Mouse (Mus musculus) liver, embryonic 16.5 days (tissue): ENCODE results near the gene Tent2. TPM values are rescaled to one million over a fixed set of nuclear protein-coding genes. Genes with fewer than 3 reads are reported as not detected.
A peak's percentile ranks its signal among the peaks of the same experiment; 100 is the strongest.

Experiments
- ATAC-seq: fragments of 200-750 bp; cut with Nextera tagmentation; 2 replicates; pipeline ENCODE4 v1.8.0; 2017; ENCODE audit warnings: low read depth, mild to moderate bottlenecking, moderate number of reproducible peaks, moderate library complexity
- H3K27ac ChIP-seq: fragments of 300-500 bp; sonication (generic); 2 replicates; pipeline ENCODE4 v1.5.1; 2014; ENCODE audit warnings: mild to moderate bottlenecking, low read length
- H3K27me3 ChIP-seq: fragments of 300-500 bp; sonication (generic); 2 replicates; pipeline ENCODE4 v1.6.1; 2014; ENCODE audit warnings: low read depth, low read length, mixed read lengths; ENCODE audit not compliant: control insufficient read depth, insufficient read depth
- H3K36me3 ChIP-seq: fragments of 300-500 bp; sonication (generic); 2 replicates; pipeline ENCODE4 v1.6.1; 2014; ENCODE audit warnings: mild to moderate bottlenecking; ENCODE audit not compliant: control insufficient read depth, insufficient read depth
- H3K4me1 ChIP-seq: fragments of 300-500 bp; sonication (generic); 2 replicates; pipeline ENCODE4 v1.6.1; 2014; ENCODE audit warnings: low read depth, low read length, mixed read lengths; ENCODE audit not compliant: control insufficient read depth
- H3K4me2 ChIP-seq: fragments of 300-500 bp; sonication (generic); 2 replicates; pipeline ENCODE4 v1.6.1; 2014; ENCODE audit warnings: low read depth, low read length, mixed read lengths
- H3K4me3 ChIP-seq: fragments of 300-500 bp; sonication (generic); 2 replicates; pipeline ENCODE4 v1.5.1; 2014; ENCODE audit warnings: low read depth, mild to moderate bottlenecking, low read length
- H3K9ac ChIP-seq: fragments of 300-500 bp; sonication (generic); 2 replicates; pipeline ENCODE4 v1.6.1; 2014; ENCODE audit warnings: low read depth, low read length
- H3K9me3 ChIP-seq: fragments of 300-500 bp; sonication (generic); replicated peaks from 2 replicates; pipeline ENCODE4 v1.6.1; 2016; ENCODE audit warnings: low read length; ENCODE audit not compliant: control insufficient read depth
- WGBS: fragments of 180-500 bp; shearing (Covaris S2); extraction: QIAGEN DNeasy Blood & Tissue Kit; methylation state at CpG from one replicate; pipeline ENCODE4 v1.1.7; 2014; ENCODE audit not compliant: insufficient replicate concordance; 5-methylcytosine and 5-hydroxymethylcytosine counted together
- polyA plus RNA-seq: library from polyadenylated mRNA; unstranded; fragments of >200 nt; fragmentation: Nextera tagmentation; extraction: Ambion mirVana; gene quantifications from 2 replicates; pipeline ENCODE4 v1.2.1, GENCODE M21; 2015

The Tent2 gene
- polyA plus RNA-seq, 1 experiment from 2014 or later = 30.8 TPM

- Histone ChIP-seq H3K4me2 (no peak overlapping the region), H3K9ac (no peak overlapping the region), H3K4me1 (no peaks in the 10 kb centered on the region), H3K9me3 (no peaks in the 10 kb centered on the region), H3K36me3 (peaks cover 23% of the 10 kb centered on the region), H3K27ac (no peak overlapping the region), H3K4me3 (no peak overlapping the region), H3K27me3 (no peaks in the 10 kb centered on the region)
- no peak for ATAC-seq
Observed at GRCm38 (mm10) chr13:93162456-93162855, 29.7 kb downstream of the Tent2 start.

GRCm38 (mm10) chr13:93158261-93158660, 33.9 kb downstream of the Tent2 start:
- Histone ChIP-seq H3K27ac (no peak overlapping the region), H3K36me3 (peaks cover 13% of the 10 kb centered on the region), H3K4me2 (no peak overlapping the region), H3K27me3 (no peaks in the 10 kb centered on the region), H3K4me1 (no peaks in the 10 kb centered on the region), H3K9me3 (no peaks in the 10 kb centered on the region), H3K9ac (no peak overlapping the region), H3K4me3 (no peak overlapping the region)
- WGBS = 54% methylated on average over 6 of the region's 6 CpGs
- 0 out of 2 replicates have a peak, but pooled peaks have one; percentile 13 for ATAC-seq

- Histone ChIP-seq H3K9ac (no peak overlapping the region), H3K27me3 (no peaks in the 10 kb centered on the region), H3K4me1 (no peaks in the 10 kb centered on the region), H3K4me2 (no peak overlapping the region), H3K9me3 (no peaks in the 10 kb centered on the region), H3K27ac (no peak overlapping the region), H3K36me3 (peaks cover 6% of the 10 kb centered on the region; the same call in 1 of the 2 replicates), H3K4me3 (no peak overlapping the region)
- WGBS = 70% methylated on average over 1 of the region's 1 CpGs
- no peak for ATAC-seq
Observed at GRCm38 (mm10) chr13:93153280-93153679, 38.9 kb downstream of the Tent2 start.

DNA sequence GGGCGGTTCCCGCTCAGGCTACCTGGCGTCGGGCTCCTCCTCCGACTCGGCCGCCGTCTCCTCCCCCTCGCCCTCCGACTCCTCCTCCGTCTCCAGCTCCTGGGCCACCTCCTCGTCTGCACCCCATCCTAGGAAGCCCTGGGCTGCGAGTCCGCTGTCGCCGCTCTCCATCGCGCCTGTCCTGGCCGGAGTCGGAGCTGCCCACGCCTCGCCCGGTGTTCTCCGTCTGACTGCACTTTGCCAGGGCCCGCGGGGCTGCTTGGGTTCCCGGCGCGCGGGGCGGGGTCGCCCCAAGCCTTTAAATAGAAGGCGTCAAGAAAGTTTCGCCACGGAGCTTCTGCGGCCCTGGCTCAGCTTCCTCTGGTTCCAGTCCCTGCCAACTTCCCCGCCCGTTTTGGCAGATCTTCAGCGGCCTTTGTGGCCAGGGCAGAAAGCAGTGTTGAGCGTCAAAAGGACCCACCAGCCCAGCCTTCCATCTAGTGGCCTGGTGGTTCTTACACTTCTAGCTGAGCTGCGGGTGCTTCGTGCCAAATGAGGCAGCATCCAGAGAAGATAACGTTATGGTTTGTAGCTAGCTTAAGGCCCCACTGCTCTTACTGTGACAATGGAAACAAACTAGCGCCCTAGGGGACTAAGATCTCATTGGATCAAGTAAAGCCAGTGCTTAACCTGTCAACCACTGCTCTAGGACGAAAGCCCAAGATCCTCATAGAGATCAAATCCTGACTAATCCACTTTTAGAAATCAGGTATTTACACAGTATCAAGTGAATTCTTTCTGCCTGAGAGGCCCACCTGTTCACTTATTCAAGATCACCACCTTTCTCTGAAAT, 47.6 kb downstream of the Tent2 start, which contains the start of gene Cmya5:
Cmya5 (minus strand) TSS at position 389 of the 832 bp plus-strand sequence.
- no peak within 1 kb of the TSS for H3K27ac ChIP-seq
- 8% methylated on average over 45 of the region's 45 CpGs for WGBS
- H3K4me2 ChIP-seq = peak within 1 kb of the TSS; percentile 67
- H3K9me3 ChIP-seq = no peaks in the 10 kb centered on the region
- peaks cover 6% of the 10 kb centered on the region for H3K4me1 ChIP-seq
- peak within 1 kb of the TSS; percentile 50 for H3K4me3 ChIP-seq
- ATAC-seq = peak; percentile 63
- peaks cover 4% of the 10 kb centered on the region; the same call in 1 of the 2 replicates for H3K36me3 ChIP-seq
- no peaks in the 10 kb centered on the region for H3K27me3 ChIP-seq
- peak within 1 kb of the TSS; percentile 25 for H3K9ac ChIP-seq

- Histone ChIP-seq H3K27me3 (no peaks in the 10 kb centered on the region), H3K4me3 (peak overlapping the region; percentile 50), H3K9me3 (no peaks in the 10 kb centered on the region), H3K4me2 (peak overlapping the region; percentile 67), H3K36me3 (no peaks in the 10 kb centered on the region), H3K27ac (no peak overlapping the region), H3K9ac (peak overlapping the region; percentile 25; the same call in 1 of the 2 replicates), H3K4me1 (peaks cover 6% of the 10 kb centered on the region)
- ATAC-seq = no peak
- 47% methylated on average over 11 of the region's 11 CpGs for WGBS
Observed at GRCm38 (mm10) chr13:93143819-93144283, 48.3 kb downstream of the Tent2 start.

DNA sequence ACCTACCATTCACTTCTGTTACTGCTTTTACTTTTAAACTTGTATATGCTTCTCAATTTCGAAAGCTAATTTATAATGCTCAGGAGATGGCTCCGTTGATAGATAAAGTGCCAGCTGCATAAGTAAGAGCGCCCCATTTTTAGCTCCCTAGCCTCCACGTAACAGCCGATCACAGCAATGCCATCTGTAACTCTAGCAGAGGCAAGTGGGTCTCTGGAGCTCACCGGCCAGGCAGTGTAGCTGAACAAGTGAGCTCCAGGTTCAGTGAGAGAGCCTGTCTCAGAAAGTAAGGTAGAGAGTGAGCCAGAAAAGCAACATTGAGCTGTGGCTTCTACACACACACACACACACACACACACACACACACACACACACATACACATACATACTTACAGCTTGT, 51.0 kb downstream of the Tent2 start:
- Histone ChIP-seq H3K9me3 (no peaks in the 10 kb centered on the region), H3K27me3 (no peaks in the 10 kb centered on the region), H3K4me2 (no peak overlapping the region), H3K4me1 (peaks cover 6% of the 10 kb centered on the region), H3K27ac (no peak overlapping the region), H3K4me3 (no peak overlapping the region), H3K36me3 (no peaks in the 10 kb centered on the region), H3K9ac (no peak overlapping the region)
- 86% methylated on average over 6 of the region's 6 CpGs for WGBS
- no peak for ATAC-seq

DNA sequence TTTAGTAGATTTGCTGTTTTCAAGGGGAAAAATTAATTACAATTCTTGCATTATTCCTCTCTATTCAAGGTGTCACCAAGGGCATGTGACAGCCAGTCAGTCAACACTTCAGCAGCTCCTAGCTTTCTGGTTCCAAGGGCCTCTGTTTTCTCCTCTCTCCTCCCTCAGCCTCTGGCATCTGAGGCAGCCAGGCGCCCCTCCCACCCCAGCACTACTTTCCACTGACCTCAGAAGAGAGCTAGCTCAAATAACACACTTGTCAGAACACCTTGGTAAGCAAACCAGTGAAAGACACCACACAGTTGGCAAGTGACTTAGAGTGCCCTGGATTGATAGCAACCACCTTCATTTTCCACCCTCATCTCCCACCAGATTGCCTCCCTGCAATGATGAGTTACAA, 54.1 kb downstream of the Tent2 start:
- no peak overlapping the region for H3K4me3 ChIP-seq
- no peak overlapping the region for H3K9ac ChIP-seq
- no peaks in the 10 kb centered on the region for H3K27me3 ChIP-seq
- no peaks in the 10 kb centered on the region for H3K9me3 ChIP-seq
- no peaks in the 10 kb centered on the region for H3K36me3 ChIP-seq
- H3K4me1 ChIP-seq = no peaks in the 10 kb centered on the region
- 50% methylated on average over 1 of the region's 1 CpGs for WGBS
- no peak for ATAC-seq
- H3K27ac ChIP-seq = no peak overlapping the region
- H3K4me2 ChIP-seq = no peak overlapping the region

DNA sequence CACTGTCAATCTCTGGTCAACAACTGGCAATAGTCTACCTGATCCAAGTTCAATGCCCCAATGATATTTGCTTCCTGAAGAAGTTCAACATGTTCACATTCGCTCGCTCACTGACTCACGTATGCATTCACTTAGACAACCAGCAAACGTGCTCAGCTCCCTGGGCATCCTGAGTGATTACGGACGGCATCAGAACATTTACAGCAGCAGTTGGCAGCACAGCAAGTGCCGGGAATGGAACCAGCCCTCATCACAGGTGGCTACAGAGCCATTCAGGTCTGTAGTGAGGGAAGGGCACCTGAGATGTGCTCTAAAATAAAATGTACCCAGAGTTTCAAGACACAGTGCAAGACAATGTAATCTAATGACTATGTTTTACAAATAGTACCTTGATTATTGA, 55.1 kb downstream of the Tent2 start:
- Histone ChIP-seq H3K27me3 (no peaks in the 10 kb centered on the region), H3K4me3 (no peak overlapping the region), H3K36me3 (no peaks in the 10 kb centered on the region), H3K4me2 (no peak overlapping the region), H3K4me1 (no peaks in the 10 kb centered on the region), H3K9me3 (no peaks in the 10 kb centered on the region), H3K27ac (no peak overlapping the region), H3K9ac (no peak overlapping the region)
- no peak for ATAC-seq
- WGBS = 75% methylated on average over 7 of the region's 7 CpGs

DNA sequence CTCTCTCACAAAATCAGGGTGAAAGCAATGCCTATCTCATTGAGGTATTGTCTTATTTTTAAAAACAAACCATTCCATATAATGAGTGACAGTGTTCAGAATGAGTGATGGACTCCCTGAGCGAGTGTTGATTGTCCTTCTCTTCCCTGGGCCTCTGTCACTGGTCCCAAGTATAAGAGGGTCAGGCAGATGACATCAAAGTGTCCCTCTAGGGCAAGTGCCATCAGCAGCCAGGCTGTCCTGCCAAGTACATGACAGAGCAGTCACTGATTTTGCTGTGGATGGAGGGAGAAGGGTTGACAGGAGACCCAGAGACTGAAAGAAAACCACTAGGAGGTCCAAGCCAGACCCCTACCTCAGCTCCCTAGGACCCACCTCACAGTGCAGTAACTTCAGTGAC, 55.9 kb downstream of the Tent2 start:
- H3K27me3 ChIP-seq = no peaks in the 10 kb centered on the region
- H3K27ac ChIP-seq = no peak overlapping the region
- no peaks in the 10 kb centered on the region for H3K36me3 ChIP-seq
- H3K4me3 ChIP-seq = no peak overlapping the region
- no peak for ATAC-seq
- H3K4me2 ChIP-seq = no peak overlapping the region
- H3K4me1 ChIP-seq = no peaks in the 10 kb centered on the region
- H3K9ac ChIP-seq = no peak overlapping the region
- H3K9me3 ChIP-seq = no peaks in the 10 kb centered on the region
- WGBS = 66% methylated on average over 1 of the region's 1 CpGs
